Mouse (Mus musculus) myocyte (in vitro differentiated cells): Measurements from ENCODE around the gene Slc12a8.

Experiments
- POLR2A ChIP-seq: IDR thresholded peaks from one replicate; pipeline ENCODE4 v1.6.1; 2011; ENCODE audit warnings: low read depth, mild to moderate bottlenecking, control low read depth, moderate library complexity; ENCODE audit not compliant: insufficient read length
- TCF12 ChIP-seq: IDR thresholded peaks from one replicate; pipeline ENCODE4 v1.6.1; 2011; ENCODE audit warnings: mild to moderate bottlenecking, control low read depth; ENCODE audit not compliant: poor library complexity, insufficient read depth, severe bottlenecking

- TF ChIP-seq POLR2A (no peak), TCF12 (no peak)
Observed at GRCm38 (mm10) chr16:33669072-33669471, 151.9 kb downstream of the Slc12a8 start.
